Mouse (Mus musculus) thymus, adult 2 months (tissue): ENCODE measurements around the gene Clcf1. TPM values are rescaled to one million over a fixed set of nuclear protein-coding genes. Genes with fewer than 3 reads are reported as not detected.

Experiments
- DNase-seq: peaks from one replicate; pipeline ENCODE4 v3.0.0; 2021
- H3K27ac ChIP-seq: fragments of 200-500 bp; 2 replicates; pipeline ENCODE4 v1.5.1; 2012; ENCODE audit warnings: low read length, control low read depth; ENCODE audit not compliant: control insufficient read depth, insufficient read depth
- H3K27me3 ChIP-seq: fragments of 200-500 bp; 2 replicates; pipeline ENCODE4 v1.6.1; 2012; ENCODE audit warnings: mild to moderate bottlenecking, low read length, moderate library complexity, mixed read lengths; ENCODE audit not compliant: control insufficient read depth, insufficient read depth
- H3K36me3 ChIP-seq: fragments of 200-500 bp; 2 replicates; pipeline ENCODE4 v1.6.1; 2012; ENCODE audit warnings: mild to moderate bottlenecking, low read length, moderate library complexity; ENCODE audit not compliant: control insufficient read depth, insufficient read depth
- H3K4me1 ChIP-seq: fragments of 200-500 bp; replicated peaks from 2 replicates; pipeline ENCODE4 v1.6.1; 2012; ENCODE audit warnings: low read length; ENCODE audit not compliant: control insufficient read depth, insufficient read depth
- H3K4me3 ChIP-seq: fragments of 200-500 bp; 2 replicates; pipeline ENCODE4 v1.5.1; 2012; ENCODE audit warnings: mild to moderate bottlenecking, low read length, control low read depth, moderate library complexity; ENCODE audit not compliant: control insufficient read depth, insufficient read depth
- CTCF ChIP-seq: fragments of 200-500 bp; IDR thresholded peaks from 2 replicates; pipeline ENCODE4 v1.5.1; 2012; ENCODE audit warnings: mild to moderate bottlenecking, control low read depth, low read length, moderate library complexity, borderline replicate concordance; ENCODE audit not compliant: control insufficient read depth, poor library complexity, insufficient read depth; ENCODE audit errors: extremely low read depth
- POLR2A ChIP-seq: fragments of 200-500 bp; IDR thresholded peaks from 2 replicates; pipeline ENCODE4 v1.6.1; 2012; ENCODE audit warnings: mild to moderate bottlenecking, low read length, control low read depth, moderate library complexity; ENCODE audit not compliant: control insufficient read depth, poor library complexity, insufficient read depth; ENCODE audit errors: extremely low read depth
- WGBS: fragments of 180-500 bp; shearing (Covaris S2); methylation state at CpG from one replicate; pipeline ENCODE4 v1.1.7; 2018; 5-methylcytosine and 5-hydroxymethylcytosine counted together
- polyA plus RNA-seq: library from polyadenylated mRNA; depleted of rRNA; stranded (reverse); fragments of >200 nt; gene quantifications from 2 replicates; pipeline ENCODE4 v1.2.3, GENCODE M21; 2012; rRNA removed

Clcf1 gene
- 32.9 and 36.1 TPM in 2 replicates for polyA plus RNA-seq

DNA sequence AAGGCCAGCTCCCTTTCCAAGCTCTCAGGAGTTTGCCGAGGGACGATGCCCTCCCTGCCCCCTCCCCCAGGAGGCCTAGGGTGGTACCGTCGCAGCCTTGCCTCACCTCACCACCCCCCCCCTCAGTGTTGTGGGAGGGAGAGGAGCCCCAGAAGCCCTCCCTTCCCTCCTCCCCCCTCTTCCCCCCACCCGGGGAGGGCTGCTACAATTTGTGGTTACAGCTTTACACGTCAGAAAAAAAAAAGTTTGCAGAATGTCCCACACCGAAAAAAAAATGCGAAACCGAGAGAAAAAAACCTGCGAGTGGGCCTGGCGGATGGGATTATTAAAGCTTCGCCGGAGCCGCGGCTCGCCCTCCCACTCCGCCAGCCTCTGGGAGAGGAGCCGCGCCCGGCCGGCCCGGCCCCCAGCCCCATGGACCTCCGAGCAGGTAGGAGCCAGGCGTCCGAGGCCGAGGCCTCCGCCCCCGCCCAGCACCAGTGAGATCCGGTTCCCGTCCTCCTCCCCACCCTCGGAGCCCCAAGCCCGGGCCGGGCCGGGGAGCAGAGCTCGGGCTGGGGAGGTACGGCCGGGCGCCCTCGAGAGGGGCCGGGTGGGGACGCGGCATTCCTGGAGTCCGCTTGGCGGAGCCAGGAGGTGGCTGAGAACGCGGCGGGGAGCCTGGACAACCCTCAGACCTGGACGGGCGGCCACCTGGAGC, at the start of gene Clcf1, which contains the start of gene AC109138.7:
Gene Clcf1 (plus strand): TSS at position 168 of the 700 bp plus-strand sequence.
Gene AC109138.7 (plus strand): TSS at position 287 of the 700 bp plus-strand sequence.
- H3K36me3 ChIP-seq = no peaks in the 10 kb centered on the region
- WGBS = under 1% methylated on average over 47 of the region's 49 CpGs
- peak within 1 kb of the TSS; percentile 64 for H3K4me3 ChIP-seq
- H3K4me1 ChIP-seq = peaks cover 30% of the 10 kb centered on the region
- peak within 1 kb of the TSS; percentile 10; the same call in 1 of the 2 replicates for H3K27ac ChIP-seq
- DNase-seq = peak; percentile 63
- no peak for TF ChIP-seq POLR2A
- no peak for TF ChIP-seq CTCF
- H3K27me3 ChIP-seq = peaks cover 27% of the 10 kb centered on the region

- Histone ChIP-seq H3K36me3 (no peaks in the 10 kb centered on the region), H3K27me3 (no peaks in the 10 kb centered on the region), H3K4me1 (peaks cover 9% of the 10 kb centered on the region), H3K4me3 (no peak overlapping the region), H3K27ac (no peak overlapping the region)
- 87% methylated on average over 2 of the region's 2 CpGs for WGBS
- TF ChIP-seq POLR2A (no peak), CTCF (no peak)
- no peak for DNase-seq
These were observed 49.3 kb upstream of the Clcf1 start for GRCm38 (mm10) chr19:4164721-4165120.

DNA sequence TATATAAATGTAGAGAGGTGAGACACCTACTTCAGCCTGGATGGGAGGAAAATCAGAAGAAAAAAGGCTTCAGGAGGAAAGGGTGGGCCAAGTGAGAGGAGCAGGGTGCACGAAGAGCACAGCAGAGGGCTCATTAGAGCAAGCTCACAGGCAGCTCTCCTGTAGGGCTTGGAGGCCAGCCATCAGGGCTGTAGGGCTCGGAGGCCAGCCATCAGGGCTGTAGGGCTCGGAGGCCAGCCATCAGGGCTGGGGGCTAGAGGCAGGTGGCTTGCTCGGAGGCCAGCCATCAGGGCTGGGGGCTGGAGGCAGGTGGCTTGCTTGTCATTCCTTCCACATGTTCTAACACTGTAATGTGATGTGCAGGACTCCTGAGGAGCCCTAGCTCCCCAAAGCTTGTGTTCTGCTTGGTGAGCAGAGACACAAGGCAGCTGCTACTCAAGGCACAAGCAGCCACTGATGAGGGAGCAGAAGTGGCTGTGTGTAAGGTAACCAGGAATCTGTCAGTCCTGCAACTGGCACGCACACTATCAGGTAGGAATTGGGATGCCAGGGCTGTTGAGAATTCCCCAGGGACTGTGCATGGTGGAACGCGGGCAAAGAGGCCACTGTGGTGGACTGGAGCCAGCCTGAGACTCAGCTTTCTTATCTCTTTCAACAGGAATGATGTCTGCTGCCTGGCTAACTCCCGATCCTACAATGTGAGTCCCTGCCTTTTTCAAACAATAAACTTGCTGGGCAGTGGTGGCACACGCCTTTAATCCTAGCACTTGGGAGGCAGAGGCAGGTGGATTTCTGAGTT, 47.2 kb upstream of the Clcf1 start:
- DNase-seq = no peak
- WGBS = 95% methylated on average over 9 of the region's 9 CpGs
- H3K36me3 ChIP-seq = no peaks in the 10 kb centered on the region
- TF ChIP-seq CTCF = no peak
- no peak for TF ChIP-seq POLR2A
- peaks cover 31% of the 10 kb centered on the region for H3K4me1 ChIP-seq
- no peak overlapping the region for H3K4me3 ChIP-seq
- H3K27me3 ChIP-seq = no peaks in the 10 kb centered on the region
- no peak overlapping the region for H3K27ac ChIP-seq

- Histone ChIP-seq H3K4me3 (peak overlapping the region; percentile 50), H3K36me3 (no peaks in the 10 kb centered on the region), H3K27me3 (no peaks in the 10 kb centered on the region), H3K27ac (peak overlapping the region; percentile 5; the same call in 1 of the 2 replicates), H3K4me1 (peaks cover 25% of the 10 kb centered on the region)
- 2% methylated on average over 43 of the region's 43 CpGs for WGBS
- TF ChIP-seq CTCF = peak; percentile 95
- TF ChIP-seq POLR2A = peak; percentile 93
- DNase-seq = peak; percentile 99
These were observed 44.7 kb upstream of the Clcf1 start for GRCm38 (mm10) chr19:4169378-4169784.

DNA sequence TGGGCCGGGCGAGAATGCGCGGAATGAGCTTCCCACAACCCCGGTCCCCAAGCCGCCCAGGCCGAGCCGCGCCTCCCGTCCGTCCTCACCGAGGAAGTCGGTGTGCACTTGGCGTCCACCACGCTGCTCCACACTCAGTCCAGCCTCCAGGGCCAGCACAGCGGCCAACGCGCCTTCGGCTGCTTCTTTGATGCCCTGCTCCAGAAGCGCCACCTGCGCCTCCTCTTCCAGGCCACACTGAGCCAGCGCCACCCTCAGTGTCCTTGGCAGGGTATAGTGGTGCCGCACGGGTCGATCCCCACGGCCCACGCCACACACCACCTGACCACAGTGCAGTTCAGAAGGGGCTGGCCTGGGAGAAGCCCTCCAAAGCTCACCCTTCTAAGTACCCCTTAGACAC, 44.2 kb upstream of the Clcf1 start:
- TF ChIP-seq POLR2A = no peak
- no peak for TF ChIP-seq CTCF
- Histone ChIP-seq H3K4me1 (peaks cover 25% of the 10 kb centered on the region), H3K27me3 (no peaks in the 10 kb centered on the region), H3K36me3 (no peaks in the 10 kb centered on the region), H3K4me3 (peak overlapping the region; percentile 50), H3K27ac (peak overlapping the region; percentile 5; the same call in 1 of the 2 replicates)
- no peak for DNase-seq
- 3% methylated on average over 27 of the region's 27 CpGs for WGBS

DNA sequence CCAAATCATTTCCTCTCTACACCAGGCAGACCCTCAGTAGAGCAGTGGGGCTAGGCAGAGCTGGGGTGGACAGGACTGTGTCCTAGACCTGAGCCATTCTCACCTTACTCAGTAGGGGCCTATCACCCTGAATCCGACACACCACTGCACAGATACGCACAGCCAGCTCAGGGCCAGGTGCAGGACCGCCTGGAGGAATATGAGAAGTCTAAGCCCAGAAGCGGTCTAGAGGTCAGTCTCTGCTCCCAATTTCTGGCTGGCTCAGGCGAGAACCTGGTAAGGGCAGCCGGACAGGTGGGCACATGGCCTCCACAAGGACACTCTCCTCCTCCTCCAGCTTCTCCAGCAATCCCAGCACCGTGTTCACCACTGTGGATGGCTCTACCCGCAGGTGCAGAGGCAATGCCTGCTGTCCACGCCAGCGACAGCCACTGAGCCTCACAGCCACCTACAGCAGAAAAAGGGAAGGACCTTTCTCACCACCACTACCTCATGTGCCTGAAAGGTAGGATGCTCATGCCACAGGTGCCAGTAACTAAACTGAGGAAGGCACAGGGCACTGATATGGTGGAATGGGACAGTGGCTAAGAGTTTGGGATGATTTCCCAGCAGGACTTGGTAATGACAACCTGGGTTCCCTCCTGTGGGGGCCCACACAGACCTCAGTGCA, 43.2 kb upstream of the Clcf1 start:
- H3K4me1 ChIP-seq = peaks cover 25% of the 10 kb centered on the region
- H3K36me3 ChIP-seq = no peaks in the 10 kb centered on the region
- WGBS = 81% methylated on average over 10 of the region's 10 CpGs
- no peak overlapping the region for H3K4me3 ChIP-seq
- H3K27ac ChIP-seq = no peak overlapping the region
- TF ChIP-seq POLR2A (no peak), CTCF (no peak)
- no peak for DNase-seq
- no peaks in the 10 kb centered on the region for H3K27me3 ChIP-seq
